7 mouse cellular contexts compared by ENCODE assay signal in the genomic region with DNA sequence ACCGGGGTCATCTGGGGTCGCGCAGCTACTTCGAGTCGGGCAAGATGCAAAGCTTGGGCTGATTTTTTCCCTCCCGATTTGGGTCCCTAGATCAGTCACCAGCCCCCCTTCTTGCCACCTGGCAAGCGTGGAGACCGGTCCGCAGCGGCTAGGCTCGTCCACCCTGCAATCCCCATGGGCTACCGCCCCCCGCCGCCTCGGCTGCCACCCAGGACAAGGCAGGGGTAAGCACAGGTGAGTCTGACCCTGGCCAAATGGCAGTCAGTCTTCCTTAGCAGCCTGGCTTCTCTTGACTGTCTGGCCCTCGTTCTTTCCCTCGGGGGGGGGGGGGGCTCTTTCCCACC. TPM values are rescaled to one million over a fixed set of nuclear protein-coding genes. Genes with fewer than 3 reads are reported as not detected.
DNase-seq lines count a peak whose midpoint lies in the region; ATAC-seq and TF ChIP-seq lines count a peak whose summit lies in the region.

No protein-coding gene starts in this region.

- peak overlapping the region; percentile 47 for H3K9ac ChIP-seq in neural tube, embryonic 11.5 days (ENCODE audit: low read length)
- H3K9ac ChIP-seq in forebrain, embryonic 16.5 days (replicated peaks; ENCODE audit: low read depth, low read length) = peak overlapping the region; percentile 79
- H3K9ac ChIP-seq in limb, embryonic 15.5 days = peak overlapping the region; percentile 35
- peak overlapping the region; percentile 45 for H3K9ac ChIP-seq in stomach, postnatal 0 days (ENCODE audit: low read length)

- no peak for TF ChIP-seq EP300 in stomach, postnatal 0 days (optimal IDR thresholded peaks at IDR 0.05)

- peak overlapping the region; percentile 77 for H3K4me2 ChIP-seq in neural tube, embryonic 11.5 days (ENCODE audit: low read depth)
- peak overlapping the region; percentile 95 for H3K4me2 ChIP-seq in forebrain, embryonic 16.5 days (ENCODE audit: low read length)
- H3K4me2 ChIP-seq in limb, embryonic 15.5 days = peak overlapping the region; percentile 93
- H3K4me2 ChIP-seq in stomach, postnatal 0 days (replicated peaks; ENCODE audit: low read depth) = peak overlapping the region; percentile 77

- DNase-seq in neural tube, embryonic 11.5 days (ENCODE audit: low spot score) = no peak
- no peak for DNase-seq in neural tube, embryonic 10.5 days (ENCODE audit: extremely low spot score, low spot score)
- no peak for DNase-seq in stomach, postnatal 0 days (ENCODE audit: low spot score)
- no peak for DNase-seq in spleen, adult 12 weeks (ENCODE audit: low spot score)
- DNase-seq in layer of hippocampus, adult 11-12 months (ENCODE audit: low spot score) = no peak

- 0% methylated on average over 17 of the region's 17 CpGs for WGBS in neural tube, embryonic 11.5 days
- under 1% methylated on average over 17 of the region's 17 CpGs for WGBS in forebrain, embryonic 16.5 days
- 0% methylated on average over 17 of the region's 17 CpGs for WGBS in limb, embryonic 15.5 days
- 0% methylated on average over 16 of the region's 17 CpGs for WGBS in stomach, postnatal 0 days

- H3K27me3 ChIP-seq in neural tube, embryonic 11.5 days (ENCODE audit: control insufficient read depth, insufficient read depth, low read length) = no peaks in the 10 kb centered on the region
- no peaks in the 10 kb centered on the region for H3K27me3 ChIP-seq in forebrain, embryonic 16.5 days (replicated peaks; ENCODE audit: control insufficient read depth, insufficient read depth, low read length)
- H3K27me3 ChIP-seq in limb, embryonic 15.5 days = peaks cover 28% of the 10 kb centered on the region
- H3K27me3 ChIP-seq in stomach, postnatal 0 days (ENCODE audit: control insufficient read depth, insufficient read depth, low read length) = no peaks in the 10 kb centered on the region

- no peak for TF ChIP-seq CTCF in stomach, postnatal 0 days (IDR thresholded peaks at IDR 0.05; ENCODE audit: low read depth)

- no peaks in the 10 kb centered on the region; the same call in 1 of the 2 replicates for H3K4me1 ChIP-seq in neural tube, embryonic 11.5 days (ENCODE audit: control insufficient read depth, insufficient read depth, low read length)
- H3K4me1 ChIP-seq in forebrain, embryonic 16.5 days (replicated peaks; ENCODE audit: control insufficient read depth, insufficient read depth, low read length) = peaks cover 34% of the 10 kb centered on the region
- H3K4me1 ChIP-seq in limb, embryonic 15.5 days = peaks cover 10% of the 10 kb centered on the region
- H3K4me1 ChIP-seq in stomach, postnatal 0 days (replicated peaks; ENCODE audit: control insufficient read depth, insufficient read depth) = no peaks in the 10 kb centered on the region

- no peak overlapping the region for H3K27ac ChIP-seq in neural tube, embryonic 11.5 days (ENCODE audit: low read depth, low read length)
- no peak overlapping the region for H3K27ac ChIP-seq in forebrain, embryonic 16.5 days (ENCODE audit: low read length)
- H3K27ac ChIP-seq in limb, embryonic 15.5 days = no peak overlapping the region
- no peak overlapping the region for H3K27ac ChIP-seq in stomach, postnatal 0 days (replicated peaks)

- no peaks in the 10 kb centered on the region for H3K9me3 ChIP-seq in neural tube, embryonic 11.5 days (ENCODE audit: control insufficient read depth, low read length)
- H3K9me3 ChIP-seq in forebrain, embryonic 16.5 days (ENCODE audit: control insufficient read depth, low read length) = no peaks in the 10 kb centered on the region
- no peaks in the 10 kb centered on the region for H3K9me3 ChIP-seq in limb, embryonic 15.5 days
- H3K9me3 ChIP-seq in stomach, postnatal 0 days (ENCODE audit: control insufficient read depth, low read length) = no peaks in the 10 kb centered on the region

- no peaks in the 10 kb centered on the region for H3K36me3 ChIP-seq in neural tube, embryonic 11.5 days (ENCODE audit: control insufficient read depth, insufficient read depth, low read length)
- H3K36me3 ChIP-seq in forebrain, embryonic 16.5 days (ENCODE audit: control insufficient read depth, insufficient read depth) = no peaks in the 10 kb centered on the region
- H3K36me3 ChIP-seq in limb, embryonic 15.5 days = no peaks in the 10 kb centered on the region
- no peaks in the 10 kb centered on the region for H3K36me3 ChIP-seq in stomach, postnatal 0 days (ENCODE audit: control insufficient read depth, insufficient read depth, low read length)

- peak; percentile 72 for ATAC-seq in neural tube, embryonic 11.5 days (ENCODE audit: insufficient read depth, low FRiP score, low TSS enrichment)
- ATAC-seq in forebrain, embryonic 16.5 days = peak; percentile 32
- peak; percentile 20; the same call in 1 of the 2 replicates for ATAC-seq in limb, embryonic 15.5 days (ENCODE audit: insufficient number of reproducible peaks, low FRiP score, low TSS enrichment, low read depth)
- ATAC-seq in stomach, postnatal 0 days (ENCODE audit: low FRiP score, low TSS enrichment) = peak; percentile 64

- peak overlapping the region; percentile 43 for H3K4me3 ChIP-seq in neural tube, embryonic 11.5 days (ENCODE audit: low read depth, low read length)
- H3K4me3 ChIP-seq in forebrain, embryonic 16.5 days (replicated peaks; ENCODE audit: low read length) = peak overlapping the region; percentile 68
- peak overlapping the region; percentile 51 for H3K4me3 ChIP-seq in limb, embryonic 15.5 days
- H3K4me3 ChIP-seq in stomach, postnatal 0 days (ENCODE audit: low read depth, low read length) = peak overlapping the region; percentile 48

RNA-seq across cellular contexts. Expression of a gene that starts 0.8 kb away (rescaled TPM):
- polyA plus RNA-seq in neural tube, embryonic 11.5 days (2014; fragmentation: Nextera tagmentation; extraction: Ambion mirVana) = 2.9 and 3.7 TPM in 2 replicates
- polyA plus RNA-seq in forebrain, embryonic 16.5 days (2015; fragmentation: Nextera tagmentation; extraction: Ambion mirVana) = 27.2 and 37.2 TPM in 2 replicates
- polyA plus RNA-seq in limb, embryonic 15.5 days (2015; fragmentation: Nextera tagmentation; extraction: Ambion mirVana) = 2.2 and 3.2 TPM in 2 replicates
- 1.2 and 1.4 TPM in 2 replicates for polyA plus RNA-seq in stomach, postnatal 0 days (2015; fragmentation: Nextera tagmentation; extraction: Ambion mirVana)

RNA-seq across cellular contexts. Expression of a gene that starts 0.9 kb away (rescaled TPM):
- 1.0 and 1.1 TPM in 2 replicates for polyA plus RNA-seq in neural tube, embryonic 11.5 days (2014; fragmentation: Nextera tagmentation; extraction: Ambion mirVana)
- polyA plus RNA-seq in forebrain, embryonic 16.5 days (2015; fragmentation: Nextera tagmentation; extraction: Ambion mirVana) = 0.86 and 2.3 TPM in 2 replicates
- 0.43 and 0.58 TPM in 2 replicates for polyA plus RNA-seq in limb, embryonic 15.5 days (2015; fragmentation: Nextera tagmentation; extraction: Ambion mirVana)
- 0.68 and 0.75 TPM in 2 replicates for polyA plus RNA-seq in stomach, postnatal 0 days (2015; fragmentation: Nextera tagmentation; extraction: Ambion mirVana)

RNA-seq across cellular contexts. Expression of a gene that starts 44.1 kb away (rescaled TPM):
- polyA plus RNA-seq in neural tube, embryonic 11.5 days (2014; fragmentation: Nextera tagmentation; extraction: Ambion mirVana) = 7.4 and 8.0 TPM in 2 replicates
- polyA plus RNA-seq in forebrain, embryonic 16.5 days (2015; fragmentation: Nextera tagmentation; extraction: Ambion mirVana) = 10.6 and 12.6 TPM in 2 replicates
- 0.55 and 0.87 TPM in 2 replicates for polyA plus RNA-seq in limb, embryonic 15.5 days (2015; fragmentation: Nextera tagmentation; extraction: Ambion mirVana)
- polyA plus RNA-seq in stomach, postnatal 0 days (2015; fragmentation: Nextera tagmentation; extraction: Ambion mirVana) = 0.36 and 0.52 TPM in 2 replicates

Comparison
In these comparisons a context has a peak if more than half of its experiments do, and no peak if none do; other contexts are left out.
1. ATAC-seq: peak in every context shown above with its lines; median percentile 72 in neural tube, embryonic 11.5 days; 64 in stomach, postnatal 0 days; 32 in forebrain, embryonic 16.5 days; 20 in limb, embryonic 15.5 days.